Mouse (Mus musculus) heart, embryonic 11.5 days (tissue): ENCODE results near the gene Cpne5. TPM values are rescaled to one million over a fixed set of nuclear protein-coding genes. Genes with fewer than 3 reads are reported as not detected.
A peak's percentile ranks its signal among the peaks of the same experiment; 100 is the strongest.

ENCODE experiments used
- ATAC-seq: fragments of 200-750 bp; cut with Nextera tagmentation; replicated peaks from 2 replicates; pipeline ENCODE4 v1.8.0; 2017; ENCODE audit warnings: moderate library complexity; ENCODE audit not compliant: insufficient number of reproducible peaks, low FRiP score, low TSS enrichment
- H3K27ac ChIP-seq: fragments of 300-500 bp; sonication (generic); 2 replicates; pipeline ENCODE4 v1.5.1; 2014; ENCODE audit warnings: mild to moderate bottlenecking, low read depth, low read length
- H3K27me3 ChIP-seq: fragments of 300-500 bp; sonication (generic); 2 replicates; pipeline ENCODE4 v1.6.1; 2014; ENCODE audit warnings: mild to moderate bottlenecking, low read length, mixed read lengths; ENCODE audit not compliant: control insufficient read depth, insufficient read depth
- H3K36me3 ChIP-seq: fragments of 300-500 bp; sonication (generic); 2 replicates; pipeline ENCODE4 v1.6.1; 2014; ENCODE audit warnings: mild to moderate bottlenecking, low read length, moderate library complexity, mixed read lengths; ENCODE audit not compliant: control insufficient read depth, insufficient read depth
- H3K4me1 ChIP-seq: fragments of 300-500 bp; sonication (generic); 2 replicates; pipeline ENCODE4 v1.6.1; 2014; ENCODE audit warnings: low read length; ENCODE audit not compliant: control insufficient read depth, insufficient read depth
- H3K4me2 ChIP-seq: fragments of 300-500 bp; sonication (generic); 2 replicates; pipeline ENCODE4 v1.6.1; 2014; ENCODE audit warnings: mild to moderate bottlenecking, moderate library complexity
- H3K4me3 ChIP-seq: fragments of 300-500 bp; sonication (generic); 2 replicates; pipeline ENCODE4 v1.5.1; 2014; ENCODE audit warnings: low read depth, low read length
- H3K9ac ChIP-seq: fragments of 300-500 bp; sonication (generic); 2 replicates; pipeline ENCODE4 v1.6.1; 2014; ENCODE audit warnings: mild to moderate bottlenecking, low read depth, low read length, moderate library complexity
- H3K9me3 ChIP-seq: fragments of 300-500 bp; sonication (generic); replicated peaks from 2 replicates; pipeline ENCODE4 v1.6.1; 2016; ENCODE audit warnings: low read length; ENCODE audit not compliant: control insufficient read depth
- WGBS: fragments of 180-500 bp; shearing (Covaris S2); extraction: QIAGEN DNeasy Blood & Tissue Kit; methylation state at CpG from one replicate; pipeline ENCODE4 v1.1.7; 2014; ENCODE audit not compliant: insufficient replicate concordance; 5-methylcytosine and 5-hydroxymethylcytosine counted together
- polyA plus RNA-seq: library from polyadenylated mRNA; unstranded; fragments of >200 nt; fragmentation: Nextera tagmentation; extraction: Ambion mirVana; gene quantifications from 2 replicates; pipeline ENCODE4 v1.2.1, GENCODE M21; 2014

The Cpne5 gene
- polyA plus RNA-seq, 1 experiment from 2014 or later, result 24.0 TPM

- WGBS, result 64% methylated on average over 6 of the region's 6 CpGs
- Histone ChIP-seq H3K36me3 (no peaks in the 10 kb centered on the region), H3K27ac (no peak overlapping the region), H3K9ac (no peak overlapping the region), H3K9me3 (no peaks in the 10 kb centered on the region; the same call in 1 of the 2 replicates), H3K4me1 (peaks cover 20% of the 10 kb centered on the region), H3K27me3 (no peaks in the 10 kb centered on the region), H3K4me3 (no peak overlapping the region), H3K4me2 (no peak overlapping the region)
- ATAC-seq, result no peak
Observed at GRCm38 (mm10) chr17:29167371-29167770, 70.6 kb downstream of the Cpne5 start.

GRCm38 (mm10) chr17:29165967-29166578, 71.9 kb downstream of the Cpne5 start:
- 51% methylated on average over 8 of the region's 8 CpGs for WGBS
- Histone ChIP-seq H3K27me3 (no peaks in the 10 kb centered on the region), H3K4me3 (no peak overlapping the region), H3K9ac (no peak overlapping the region), H3K27ac (no peak overlapping the region), H3K4me1 (peaks cover 15% of the 10 kb centered on the region), H3K4me2 (no peak overlapping the region), H3K9me3 (peaks cover 10% of the 10 kb centered on the region), H3K36me3 (peaks cover 2% of the 10 kb centered on the region; the same call in 1 of the 2 replicates)
- ATAC-seq, result no peak

- H3K4me1 ChIP-seq, result peaks cover 15% of the 10 kb centered on the region
- no peak overlapping the region for H3K27ac ChIP-seq
- H3K27me3 ChIP-seq, result no peaks in the 10 kb centered on the region
- H3K9ac ChIP-seq, result no peak overlapping the region
- H3K4me2 ChIP-seq, result no peak overlapping the region
- H3K4me3 ChIP-seq, result no peak overlapping the region
- H3K36me3 ChIP-seq, result peaks cover 3% of the 10 kb centered on the region; the same call in 1 of the 2 replicates
- ATAC-seq, result no peak
- H3K9me3 ChIP-seq, result peaks cover 11% of the 10 kb centered on the region
- WGBS, result 14% methylated on average over 6 of the region's 6 CpGs
Observed at GRCm38 (mm10) chr17:29165452-29165851, 72.5 kb downstream of the Cpne5 start.

GRCm38 (mm10) chr17:29164469-29165111, 73.4 kb downstream of the Cpne5 start:
- 13% methylated on average over 17 of the region's 17 CpGs for WGBS
- Histone ChIP-seq H3K4me1 (peaks cover 15% of the 10 kb centered on the region), H3K9me3 (peaks cover 11% of the 10 kb centered on the region), H3K4me2 (peak overlapping the region; percentile 48), H3K27me3 (no peaks in the 10 kb centered on the region), H3K4me3 (no peak overlapping the region), H3K9ac (peak overlapping the region; percentile 18; the same call in 1 of the 2 replicates), H3K36me3 (peaks cover 3% of the 10 kb centered on the region; the same call in 1 of the 2 replicates), H3K27ac (no peak overlapping the region)
- no peak for ATAC-seq

GRCm38 (mm10) chr17:29162334-29162733, 75.6 kb downstream of the Cpne5 start:
- Histone ChIP-seq H3K36me3 (peaks cover 3% of the 10 kb centered on the region; the same call in 1 of the 2 replicates), H3K27ac (no peak overlapping the region), H3K4me3 (no peak overlapping the region), H3K4me1 (peaks cover 15% of the 10 kb centered on the region), H3K9me3 (peaks cover 11% of the 10 kb centered on the region), H3K9ac (no peak overlapping the region), H3K27me3 (no peaks in the 10 kb centered on the region), H3K4me2 (no peak overlapping the region)
- no peak for ATAC-seq
- WGBS, result 91% methylated on average over 13 of the region's 13 CpGs

- Histone ChIP-seq H3K9me3 (peaks cover 11% of the 10 kb centered on the region), H3K27ac (no peak overlapping the region), H3K4me3 (no peak overlapping the region), H3K4me2 (no peak overlapping the region), H3K27me3 (no peaks in the 10 kb centered on the region), H3K36me3 (peaks cover 3% of the 10 kb centered on the region; the same call in 1 of the 2 replicates), H3K4me1 (peaks cover 11% of the 10 kb centered on the region), H3K9ac (no peak overlapping the region)
- 77% methylated on average over 16 of the region's 16 CpGs for WGBS
- ATAC-seq, result no peak
Observed at GRCm38 (mm10) chr17:29159743-29160455, 78.1 kb downstream of the Cpne5 start.

GRCm38 (mm10) chr17:29159320-29159719, 78.6 kb downstream of the Cpne5 start:
- H3K9ac ChIP-seq, result no peak overlapping the region
- H3K4me3 ChIP-seq, result no peak overlapping the region
- 88% methylated on average over 5 of the region's 5 CpGs for WGBS
- peaks cover 5% of the 10 kb centered on the region; the same call in 1 of the 2 replicates for H3K4me1 ChIP-seq
- H3K4me2 ChIP-seq, result no peak overlapping the region
- no peaks in the 10 kb centered on the region for H3K27me3 ChIP-seq
- peaks cover 3% of the 10 kb centered on the region; the same call in 1 of the 2 replicates for H3K36me3 ChIP-seq
- no peak overlapping the region for H3K27ac ChIP-seq
- no peak for ATAC-seq
- H3K9me3 ChIP-seq, result peaks cover 11% of the 10 kb centered on the region

GRCm38 (mm10) chr17:29158899-29159298, 79.1 kb downstream of the Cpne5 start:
- H3K27ac ChIP-seq, result no peak overlapping the region
- no peaks in the 10 kb centered on the region for H3K27me3 ChIP-seq
- no peak for ATAC-seq
- no peak overlapping the region for H3K4me3 ChIP-seq
- H3K4me2 ChIP-seq, result no peak overlapping the region
- H3K4me1 ChIP-seq, result peaks cover 3% of the 10 kb centered on the region; the same call in 1 of the 2 replicates
- 91% methylated on average over 15 of the region's 15 CpGs for WGBS
- peaks cover 11% of the 10 kb centered on the region for H3K9me3 ChIP-seq
- peaks cover 3% of the 10 kb centered on the region; the same call in 1 of the 2 replicates for H3K36me3 ChIP-seq
- no peak overlapping the region for H3K9ac ChIP-seq
